Mouse (Mus musculus) megakaryocyte, embryonic 14.5 days (primary cell): ENCODE measurements around the gene Ddx10. TPM values are rescaled to one million over a fixed set of nuclear protein-coding genes. Genes with fewer than 3 reads are reported as not detected.

Experiments
- H3K27me3 ChIP-seq: replicated peaks from 2 replicates; pipeline ENCODE3; 2012; ENCODE audit warnings: inconsistent platforms
- H3K36me3 ChIP-seq: replicated peaks from 2 replicates; pipeline ENCODE3; 2012; ENCODE audit warnings: low read length, inconsistent platforms, mixed read lengths
- H3K4me1 ChIP-seq: 2 replicates; pipeline ENCODE4 v1.6.1; 2012; ENCODE audit warnings: inconsistent platforms
- H3K4me3 ChIP-seq: replicated peaks from 2 replicates; pipeline ENCODE3; 2012; ENCODE audit warnings: moderate library complexity, mild to moderate bottlenecking, inconsistent platforms
- H3K9me3 ChIP-seq: 2 replicates; pipeline ENCODE4 v1.6.1; 2012; ENCODE audit warnings: inconsistent platforms
- FLI1 ChIP-seq: IDR thresholded peaks from 2 replicates; pipeline ENCODE4 v1.6.1; 2012; ENCODE audit warnings: low read length, inconsistent platforms, mixed read lengths
- GATA1 ChIP-seq: IDR thresholded peaks from 3 replicates; pipeline ENCODE4 v1.6.1; 2012; ENCODE audit warnings: mixed read lengths, low read length, inconsistent platforms, borderline replicate concordance
- polyA plus RNA-seq: library from polyadenylated mRNA; stranded (reverse); fragments of >175 nt; gene quantifications from 2 replicates; pipeline ENCODE4 v1.2.3, GENCODE M21; 2012; ENCODE audit warnings: low replicate concordance; ENCODE audit not compliant: insufficient read depth

The Ddx10 gene
- polyA plus RNA-seq, 1 experiment: 4.8 TPM

DNA sequence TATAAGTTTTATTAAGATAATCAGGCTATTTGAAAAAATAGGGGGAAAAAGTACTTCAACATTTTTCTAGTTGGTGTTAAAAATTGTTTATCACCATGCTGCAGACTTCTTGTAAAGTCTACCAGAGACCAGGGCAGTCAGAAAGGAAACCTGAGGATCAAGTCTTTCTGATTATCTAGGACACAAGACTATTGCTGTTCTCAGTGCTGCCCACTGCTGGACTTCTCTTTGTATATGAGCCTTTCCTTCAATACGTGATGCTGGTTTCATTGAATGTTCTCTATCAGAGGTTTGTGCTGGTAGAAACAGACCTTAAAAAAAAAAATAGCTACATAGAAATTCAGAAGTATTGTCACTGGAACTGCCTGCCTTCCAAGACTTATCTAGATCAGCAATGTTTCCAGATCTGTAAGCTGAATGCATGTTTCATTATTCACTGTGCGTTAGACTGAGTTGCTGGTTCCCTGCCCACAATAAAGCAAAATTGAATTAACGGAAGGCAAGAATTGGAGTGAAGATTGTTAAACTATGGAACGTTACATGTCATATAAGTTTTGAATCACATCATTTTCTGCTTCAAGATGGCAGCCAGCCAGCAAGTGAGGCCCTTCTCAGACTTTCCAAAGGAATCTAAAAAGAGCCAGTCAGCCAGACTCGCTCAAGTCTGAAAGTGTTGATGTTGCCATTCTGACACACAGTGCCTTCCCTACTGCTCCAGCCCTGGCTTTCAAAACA lies 21.0 kb upstream of the Ddx10 start:
- no peak overlapping the region for H3K4me3 ChIP-seq
- peaks cover 51% of the 10 kb centered on the region for H3K4me1 ChIP-seq
- H3K36me3 ChIP-seq: no peaks in the 10 kb centered on the region
- no peaks in the 10 kb centered on the region for H3K27me3 ChIP-seq
- no peaks in the 10 kb centered on the region for H3K9me3 ChIP-seq
- TF ChIP-seq GATA1 (no peak; the same call in 2 of the 3 replicates), FLI1 (no peak)

- Histone ChIP-seq H3K9me3 (no peaks in the 10 kb centered on the region), H3K4me3 (peak overlapping the region; percentile 54), H3K36me3 (no peaks in the 10 kb centered on the region), H3K4me1 (peaks cover 55% of the 10 kb centered on the region), H3K27me3 (no peaks in the 10 kb centered on the region)
- TF ChIP-seq FLI1: no peak
- no peak for TF ChIP-seq GATA1
Observed at GRCm38 (mm10) chr9:53268036-53268435, 20.2 kb upstream of the Ddx10 start.

DNA sequence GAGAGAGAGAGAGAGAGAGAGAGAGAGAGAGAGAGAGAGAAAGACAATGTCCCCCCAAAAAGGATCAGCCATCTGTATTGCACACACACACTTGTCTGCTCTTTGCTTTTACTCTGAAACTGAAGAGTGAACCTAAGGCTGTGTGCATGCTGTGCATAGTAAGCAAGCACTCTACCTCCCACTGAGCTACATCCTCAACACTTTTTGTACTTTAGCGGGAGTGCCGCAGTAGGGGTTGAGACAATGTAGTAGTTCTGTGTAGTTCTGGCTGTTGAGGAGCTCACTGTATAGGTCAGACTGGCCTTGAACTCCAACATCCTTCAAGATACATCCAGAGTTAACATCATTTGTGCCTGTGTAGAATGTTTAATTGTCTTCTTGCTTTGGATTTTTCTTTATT lies 17.7 kb upstream of the Ddx10 start:
- Histone ChIP-seq H3K9me3 (no peaks in the 10 kb centered on the region), H3K4me1 (peaks cover 42% of the 10 kb centered on the region), H3K36me3 (no peaks in the 10 kb centered on the region), H3K27me3 (no peaks in the 10 kb centered on the region), H3K4me3 (no peak overlapping the region)
- no peak for TF ChIP-seq FLI1
- TF ChIP-seq GATA1: no peak

DNA sequence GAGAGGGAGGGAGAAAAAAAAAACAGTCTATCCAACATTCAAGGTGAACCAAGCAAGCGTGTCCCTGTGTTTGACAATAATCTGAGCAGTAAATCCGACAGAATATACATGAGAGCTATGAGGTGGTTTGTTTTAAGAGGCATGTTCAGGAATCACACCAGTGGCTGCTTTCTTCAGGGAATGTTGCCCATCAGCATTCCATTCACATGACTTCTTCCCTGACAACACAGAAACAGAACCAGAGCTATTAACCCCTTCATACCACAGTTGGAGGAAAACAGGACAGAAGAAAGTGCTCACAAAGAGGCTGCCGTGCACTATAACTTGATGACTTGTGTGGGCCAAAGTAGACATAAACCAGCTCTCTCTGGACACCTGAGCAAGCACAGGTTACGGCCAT lies 16.5 kb upstream of the Ddx10 start:
- no peaks in the 10 kb centered on the region for H3K36me3 ChIP-seq
- H3K27me3 ChIP-seq: no peaks in the 10 kb centered on the region
- TF ChIP-seq FLI1: no peak
- no peak for TF ChIP-seq GATA1
- H3K4me1 ChIP-seq: peaks cover 33% of the 10 kb centered on the region
- H3K9me3 ChIP-seq: no peaks in the 10 kb centered on the region
- no peak overlapping the region for H3K4me3 ChIP-seq

DNA sequence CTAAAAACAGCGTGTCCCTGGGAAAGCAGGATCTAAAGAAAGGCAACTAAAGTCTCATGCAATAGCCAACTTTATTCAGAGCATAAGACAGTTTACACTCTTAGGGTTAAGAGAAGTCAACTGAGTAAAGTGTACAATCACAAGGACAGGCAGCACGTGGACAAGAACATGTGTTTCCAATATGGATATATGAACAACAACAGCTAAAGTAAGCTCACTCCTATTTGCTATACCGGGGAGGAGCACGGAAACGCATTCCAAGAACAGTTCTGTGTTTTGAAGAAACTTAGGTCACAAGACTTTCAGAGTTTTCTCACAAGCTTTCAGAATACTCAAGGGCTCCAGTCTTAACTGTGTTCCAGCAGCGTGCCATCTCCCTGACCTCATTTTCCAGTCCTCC lies 10.3 kb upstream of the Ddx10 start:
- Histone ChIP-seq H3K9me3 (no peaks in the 10 kb centered on the region), H3K4me1 (peaks cover 51% of the 10 kb centered on the region), H3K27me3 (no peaks in the 10 kb centered on the region), H3K36me3 (no peaks in the 10 kb centered on the region), H3K4me3 (peak overlapping the region; percentile 67)
- TF ChIP-seq FLI1 (no peak), GATA1 (no peak)

DNA sequence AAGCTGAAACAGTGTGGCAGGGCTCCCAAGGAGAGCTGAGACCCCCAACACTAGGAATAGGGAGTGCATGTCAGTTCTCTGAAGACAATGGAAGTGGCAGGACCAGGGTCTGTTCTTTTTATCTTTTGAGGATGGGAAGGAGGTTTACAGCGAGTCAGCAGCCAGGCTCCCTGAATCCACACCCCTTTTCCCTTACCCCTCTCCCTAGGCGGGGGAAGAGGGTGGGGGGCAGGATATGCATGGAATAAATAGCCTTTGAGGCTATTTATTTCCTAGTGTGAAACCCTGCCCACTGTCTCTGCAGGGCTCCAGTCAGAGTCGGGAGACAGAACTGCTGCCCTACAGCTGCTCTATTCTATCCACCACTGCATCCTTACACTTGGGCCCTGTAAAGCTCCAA lies 9.9 kb upstream of the Ddx10 start:
- Histone ChIP-seq H3K4me1 (peaks cover 47% of the 10 kb centered on the region), H3K9me3 (no peaks in the 10 kb centered on the region), H3K4me3 (peak overlapping the region; percentile 50), H3K27me3 (no peaks in the 10 kb centered on the region), H3K36me3 (no peaks in the 10 kb centered on the region)
- TF ChIP-seq FLI1 (no peak), GATA1 (no peak)

DNA sequence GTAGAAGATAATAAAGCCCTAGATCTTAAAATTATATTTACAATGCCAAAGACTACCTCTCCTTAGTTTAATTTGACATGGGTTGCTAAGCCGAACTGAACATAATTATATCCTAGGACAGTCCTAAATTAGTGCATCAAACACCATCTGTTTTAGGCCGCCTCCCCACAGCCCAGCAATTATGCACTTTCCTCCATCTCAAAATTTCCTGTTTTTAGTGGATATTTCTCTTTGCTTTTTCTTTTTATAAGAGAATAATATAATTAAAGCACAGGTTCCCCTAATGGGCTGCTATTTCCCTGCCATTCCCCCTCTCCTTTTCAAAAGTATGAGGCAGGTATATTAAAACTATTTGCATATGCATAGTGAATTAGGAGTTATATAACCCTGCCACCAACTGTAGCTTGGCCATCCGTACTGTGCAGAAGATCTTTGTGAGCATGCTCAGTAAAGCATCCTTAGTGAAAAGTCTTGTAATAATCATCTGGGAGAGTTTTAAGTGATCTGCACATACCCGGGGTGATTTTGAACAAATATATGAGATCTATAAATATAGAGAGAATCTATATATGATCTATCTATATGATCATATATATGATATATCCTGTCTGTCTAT lies 8.9 kb upstream of the Ddx10 start:
- Histone ChIP-seq H3K4me3 (no peak overlapping the region), H3K27me3 (no peaks in the 10 kb centered on the region), H3K36me3 (no peaks in the 10 kb centered on the region), H3K4me1 (peaks cover 44% of the 10 kb centered on the region), H3K9me3 (no peaks in the 10 kb centered on the region)
- TF ChIP-seq FLI1 (no peak), GATA1 (no peak)

- H3K4me1 ChIP-seq: peaks cover 57% of the 10 kb centered on the region
- no peak for TF ChIP-seq GATA1
- H3K27me3 ChIP-seq: no peaks in the 10 kb centered on the region
- no peaks in the 10 kb centered on the region for H3K9me3 ChIP-seq
- H3K4me3 ChIP-seq: no peak overlapping the region
- no peaks in the 10 kb centered on the region for H3K36me3 ChIP-seq
Observed at GRCm38 (mm10) chr9:53254368-53254767, 6.5 kb upstream of the Ddx10 start.

DNA sequence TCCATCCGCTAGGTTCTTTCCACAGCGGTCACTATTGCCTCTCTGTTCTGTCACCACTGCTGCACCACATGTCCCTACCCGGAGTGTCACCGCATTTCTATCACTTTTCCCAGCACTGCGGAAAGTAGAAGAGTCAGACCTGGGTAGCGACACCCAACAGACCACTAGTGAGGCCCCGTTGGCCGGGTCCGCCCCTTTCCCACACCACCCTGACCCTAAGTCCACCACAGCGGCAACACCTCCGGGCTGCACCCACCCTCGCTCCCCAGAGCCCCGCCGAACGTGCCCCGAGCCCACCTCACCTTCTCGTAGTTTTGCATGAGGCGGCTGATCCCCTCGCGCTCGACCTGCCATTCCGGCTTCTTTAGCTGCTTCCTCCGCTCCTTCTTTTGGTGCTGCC lies 337 bp downstream of the Ddx10 start:
- no peak for TF ChIP-seq FLI1
- no peak for TF ChIP-seq GATA1
- Histone ChIP-seq H3K4me3 (peak overlapping the region; percentile 98), H3K9me3 (no peaks in the 10 kb centered on the region), H3K4me1 (peaks cover 45% of the 10 kb centered on the region), H3K27me3 (no peaks in the 10 kb centered on the region), H3K36me3 (peaks cover 15% of the 10 kb centered on the region)

GRCm38 (mm10) chr9:53218181-53218580 lies 29.7 kb downstream of the Ddx10 start:
- Histone ChIP-seq H3K27me3 (no peaks in the 10 kb centered on the region), H3K36me3 (peaks cover 23% of the 10 kb centered on the region), H3K4me1 (peaks cover 31% of the 10 kb centered on the region), H3K4me3 (no peak overlapping the region), H3K9me3 (no peaks in the 10 kb centered on the region)
- TF ChIP-seq GATA1 (no peak), FLI1 (no peak)

DNA sequence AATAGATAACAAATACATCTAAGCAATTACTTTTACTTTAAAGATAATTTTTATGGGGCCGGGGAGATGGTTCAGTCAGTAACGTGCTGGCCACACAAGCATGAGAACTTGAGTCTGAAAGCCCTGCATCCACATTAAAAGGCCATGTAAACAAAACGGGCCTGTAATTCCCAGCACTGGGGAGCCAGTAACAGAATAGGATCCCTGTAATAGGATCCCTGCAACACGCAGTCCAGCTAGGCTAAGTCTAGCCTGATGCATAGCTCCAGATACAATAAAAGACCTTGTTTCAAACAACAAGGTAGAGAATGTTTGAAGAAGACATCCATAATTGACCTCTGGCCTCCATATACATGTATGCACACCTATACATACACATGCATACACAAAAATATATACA lies 39.6 kb downstream of the Ddx10 start:
- Histone ChIP-seq H3K4me1 (peaks cover 3% of the 10 kb centered on the region; the same call in 1 of the 2 replicates), H3K36me3 (peaks cover 50% of the 10 kb centered on the region), H3K9me3 (no peaks in the 10 kb centered on the region), H3K4me3 (no peak overlapping the region), H3K27me3 (no peaks in the 10 kb centered on the region)
- no peak for TF ChIP-seq FLI1
- TF ChIP-seq GATA1: no peak
